Mouse (Mus musculus): ENCODE measurements around the gene Pglyrp3.
"Not testable (repeated sequence)": the region's sequence is repeated elsewhere in the genome, so short reads cannot be mapped to it uniquely, and the experiment has no call there.

The Pglyrp3 gene

DNA sequence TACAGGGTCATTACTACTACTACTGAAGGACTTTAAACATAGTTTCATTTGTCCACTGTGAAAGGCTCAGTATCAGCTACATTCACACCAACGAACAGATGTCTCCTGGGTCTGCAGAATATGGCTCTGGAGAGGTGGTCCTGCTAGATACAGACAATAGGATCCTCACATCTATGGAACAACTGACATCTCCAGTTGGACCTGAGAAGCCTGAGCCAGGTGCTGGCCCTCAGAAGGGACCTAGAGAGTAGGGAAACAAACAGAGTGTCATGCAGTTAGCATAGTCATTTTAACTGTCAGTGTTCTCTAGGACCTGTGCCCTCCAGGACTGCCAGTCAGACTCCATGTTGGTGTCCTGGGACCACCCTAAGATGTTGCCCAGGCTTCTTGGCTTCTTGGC, at the start of gene Pglyrp3:
Pglyrp3 (plus strand) TSS at position 301 of the 400 bp plus-strand sequence.
- no peak for DNase-seq (ENCODE audit: low spot score in 2 of 2)

- DNase-seq (ENCODE audit: low spot score in 2 of 2), result no peak
Measured at GRCm38 (mm10) chr3:92011001-92011400, 3.4 kb upstream of the Pglyrp3 start.

GRCm38 (mm10) chr3:92024541-92024940, 10.2 kb downstream of the Pglyrp3 start:
- DNase-seq (ENCODE audit: low spot score in 2 of 2), result not testable (repeated sequence)

GRCm38 (mm10) chr3:92033203-92033602, 18.8 kb downstream of the Pglyrp3 start:
- DNase-seq (ENCODE audit: low spot score in 2 of 2), result no peak

DNA sequence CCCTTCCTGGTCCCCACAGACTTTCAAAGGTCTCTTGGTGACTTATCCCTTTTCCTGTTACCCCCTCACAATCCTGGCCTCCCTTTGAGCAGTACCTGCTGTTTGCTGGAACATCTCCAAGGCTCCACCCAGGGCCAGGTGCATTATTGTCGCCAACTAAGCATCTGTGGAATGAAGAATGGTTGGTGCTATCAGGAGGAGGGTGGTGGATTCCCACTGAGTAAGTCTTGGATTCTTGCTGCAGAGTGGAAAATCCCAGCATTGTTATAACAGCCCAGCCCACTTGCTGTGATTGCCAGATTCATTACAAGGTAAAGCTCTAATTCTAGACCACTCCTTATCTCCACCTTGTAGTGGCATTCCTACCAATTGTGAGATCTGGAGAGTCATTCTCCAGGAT, 19.5 kb downstream of the Pglyrp3 start:
- no peak for DNase-seq (ENCODE audit: low spot score in 2 of 2)

DNA sequence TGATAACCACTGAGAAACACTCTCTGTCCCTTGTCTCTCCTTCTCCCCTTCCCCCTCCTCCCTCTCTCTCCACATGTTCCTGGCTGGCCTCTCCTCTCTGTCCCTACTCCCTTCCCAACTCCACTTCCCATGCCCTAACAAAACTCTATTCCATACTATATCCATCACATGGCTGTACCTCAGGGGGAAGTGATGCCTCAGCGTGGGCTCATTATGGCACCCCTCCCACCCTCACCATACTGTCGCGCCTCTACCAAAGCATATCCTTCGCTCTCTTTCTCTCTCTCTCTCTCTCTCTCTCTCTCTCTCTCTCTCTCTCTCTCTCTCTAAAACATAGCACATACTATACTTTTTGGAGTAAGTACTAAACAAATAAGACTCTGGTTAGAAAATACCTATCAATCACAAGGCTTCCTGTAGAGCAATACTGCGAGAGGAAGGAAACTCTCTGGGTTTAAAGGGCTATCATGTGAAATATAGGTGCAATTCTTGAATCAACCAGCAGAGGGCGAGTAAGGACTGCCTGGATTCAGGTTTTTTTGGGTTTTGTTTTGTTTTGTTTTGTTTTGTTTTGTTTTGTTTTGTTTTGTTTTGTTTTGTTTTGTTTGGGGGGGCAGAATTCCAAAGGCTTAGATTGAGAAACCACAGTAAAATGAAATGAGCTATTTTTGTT, 36.1 kb downstream of the Pglyrp3 start:
- DNase-seq (ENCODE audit: low spot score in 2 of 2), result no peak

DNA sequence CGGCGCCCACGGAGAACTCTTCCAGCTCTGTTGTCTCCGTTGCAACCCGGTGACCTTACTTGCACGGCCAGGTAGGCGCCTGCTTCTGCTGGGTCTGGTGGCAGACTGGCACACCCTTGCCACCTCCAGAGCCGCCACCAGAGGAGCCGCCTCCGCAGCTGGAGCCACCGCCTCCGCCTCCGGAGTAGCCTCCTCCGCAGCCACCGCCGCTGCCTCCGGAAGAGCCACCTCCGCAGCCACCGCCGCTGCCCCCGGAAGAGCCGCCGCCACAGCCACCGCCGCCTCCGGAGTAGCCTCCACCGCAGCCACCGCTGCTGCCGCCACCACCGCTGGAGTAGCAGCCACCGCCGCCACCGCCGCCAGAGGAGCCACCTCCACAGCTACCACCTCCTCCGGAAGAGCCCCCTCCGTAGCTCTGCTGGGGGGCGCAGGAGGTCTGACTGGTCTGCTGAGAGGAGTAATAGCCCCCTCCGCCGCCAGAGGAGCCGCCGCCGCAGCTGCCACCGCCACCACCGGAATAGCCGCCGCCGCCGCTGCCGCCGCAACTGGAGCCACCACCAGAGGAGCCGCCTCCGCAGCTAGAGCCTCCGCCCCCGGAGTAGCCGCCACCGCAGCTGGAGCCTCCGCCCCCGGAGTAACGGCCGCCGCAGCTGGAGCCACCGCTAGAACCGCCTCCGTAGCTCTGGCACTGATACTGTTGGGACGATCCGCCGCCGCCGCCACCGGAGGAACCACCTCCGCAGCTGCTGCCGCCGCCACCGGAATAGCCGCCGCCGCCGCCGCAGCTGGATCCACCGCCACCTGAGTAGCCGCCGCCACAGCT, 66.3 kb downstream of the Pglyrp3 start:
- DNase-seq (ENCODE audit: low spot score in 2 of 2), result no peak

All from natural killer cell, adult 2 months (primary cell).